Mouse (Mus musculus) liver, embryonic 14.5 days (tissue): ENCODE results near the gene B4galnt2.

Source experiments
- CTCF ChIP-seq: IDR thresholded peaks from 2 replicates; pipeline ENCODE4 v1.5.1; 2016; ENCODE audit warnings: antibody characterized with exemption, low read depth, control low read depth
- EP300 ChIP-seq: IDR thresholded peaks from 2 replicates; pipeline ENCODE4 v1.6.1; 2016; ENCODE audit warnings: antibody characterized with exemption, low read depth

- no peak for TF ChIP-seq EP300
- peak; percentile 58 for TF ChIP-seq CTCF
These were observed 44.5 kb upstream of the B4galnt2 start for GRCm38 (mm10) chr11:95959152-95959551.
